Mouse (Mus musculus) brain, adult 2 months (tissue): ENCODE data around the gene Vav3.

Experiments
- DNase-seq: peaks from one replicate; pipeline ENCODE4 v3.0.0; 2011; ENCODE audit warnings: low read depth, low spot score

The Vav3 gene

DNA sequence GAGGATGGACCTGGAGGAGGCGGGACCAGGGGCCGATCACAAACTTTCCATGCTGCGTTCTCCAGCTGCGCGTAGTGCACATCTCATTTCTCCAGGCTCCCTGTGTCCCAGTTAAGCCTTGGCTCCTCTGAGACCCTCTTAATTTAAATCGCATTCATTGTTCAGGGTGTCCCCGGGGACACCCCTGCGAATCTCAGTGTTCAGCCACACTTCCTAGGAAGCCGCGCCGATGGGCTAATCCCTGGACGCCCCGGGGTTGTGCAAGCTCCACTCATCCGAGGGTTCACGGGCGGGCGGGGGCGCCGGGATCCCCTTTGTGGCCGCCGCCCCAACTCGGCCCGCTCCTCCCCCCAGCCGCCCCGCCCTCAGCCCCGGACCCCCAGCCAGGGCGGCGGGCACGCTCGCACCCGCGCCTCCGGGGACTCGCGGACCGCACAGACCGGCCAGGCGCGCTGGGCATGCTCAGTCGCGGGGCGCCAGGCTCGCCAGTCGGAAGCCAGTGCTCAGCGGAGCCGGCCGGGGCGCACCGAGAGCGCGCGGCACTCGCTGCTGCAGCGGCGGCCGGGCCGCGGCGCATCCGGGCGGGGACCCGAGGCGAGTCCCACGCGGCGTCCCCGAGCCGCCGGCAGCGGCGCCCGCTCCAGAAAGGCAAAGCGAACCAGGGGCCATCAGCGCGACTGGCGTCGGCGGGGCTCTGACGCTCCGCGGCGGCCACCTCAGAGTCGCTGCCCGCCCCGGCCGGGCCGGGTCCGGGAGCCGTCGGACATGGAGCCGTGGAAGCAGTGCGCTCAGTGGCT is at the start of gene Vav3:
Vav3 (plus strand) TSS at position 380 of the 797 bp plus-strand sequence.
- DNase-seq, result peak; percentile 54

DNA sequence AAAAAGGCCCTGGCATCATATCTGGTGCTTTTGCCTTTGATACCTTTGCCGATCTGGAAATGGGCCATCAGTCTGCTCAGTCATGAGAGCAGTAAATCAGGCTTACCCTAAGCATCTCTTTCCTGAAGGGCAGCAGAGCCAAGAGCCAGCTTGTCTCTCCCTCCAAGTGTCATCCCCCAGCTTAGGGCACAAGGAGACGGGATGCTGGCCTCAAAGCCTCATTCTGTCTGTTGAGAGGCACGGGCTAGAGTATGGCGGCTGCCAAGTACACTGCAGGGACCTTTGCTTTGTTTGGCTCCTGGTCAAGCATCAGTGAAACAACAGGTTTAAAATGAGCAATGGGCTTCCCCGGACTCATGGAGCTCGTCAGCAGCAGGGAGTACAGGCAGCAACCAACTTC is 41.6 kb upstream of the Vav3 start:
- DNase-seq, result no peak

DNA sequence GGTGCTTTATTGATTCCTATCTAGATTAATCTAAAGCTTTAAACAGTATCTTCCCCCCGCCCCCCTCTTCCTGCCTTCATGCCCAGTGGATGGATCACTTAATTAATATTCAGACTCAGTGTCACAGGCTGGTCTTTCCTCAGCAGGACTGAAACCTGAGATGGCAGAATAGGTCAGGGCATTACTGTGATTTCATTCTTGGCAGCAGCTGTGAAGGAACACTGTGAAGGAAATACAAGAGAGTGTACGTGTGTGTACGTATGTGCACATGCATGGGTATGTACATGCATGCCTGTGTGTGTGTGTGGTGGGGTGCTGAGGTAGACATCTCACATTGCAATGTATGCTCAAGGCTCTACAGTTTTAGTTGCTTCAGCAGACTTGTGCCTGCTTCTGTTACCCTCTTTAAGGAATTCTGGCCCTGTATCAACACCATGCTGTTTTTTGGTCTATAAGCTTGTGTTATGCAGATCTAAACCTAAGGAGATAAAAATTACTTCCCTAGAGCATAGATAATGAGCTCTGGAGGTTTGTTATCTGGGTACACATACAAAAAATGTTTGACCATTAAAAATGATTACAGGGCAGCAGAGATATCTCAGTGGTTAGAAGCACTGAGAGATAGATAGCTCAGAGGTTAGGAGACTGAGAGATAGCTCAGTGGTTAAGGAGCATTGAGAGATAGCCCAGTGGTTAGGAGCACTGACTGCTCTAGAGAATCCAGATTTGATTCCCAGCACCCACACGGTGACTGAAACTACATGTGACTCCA is 41.0 kb upstream of the Vav3 start:
- DNase-seq, result no peak

DNA sequence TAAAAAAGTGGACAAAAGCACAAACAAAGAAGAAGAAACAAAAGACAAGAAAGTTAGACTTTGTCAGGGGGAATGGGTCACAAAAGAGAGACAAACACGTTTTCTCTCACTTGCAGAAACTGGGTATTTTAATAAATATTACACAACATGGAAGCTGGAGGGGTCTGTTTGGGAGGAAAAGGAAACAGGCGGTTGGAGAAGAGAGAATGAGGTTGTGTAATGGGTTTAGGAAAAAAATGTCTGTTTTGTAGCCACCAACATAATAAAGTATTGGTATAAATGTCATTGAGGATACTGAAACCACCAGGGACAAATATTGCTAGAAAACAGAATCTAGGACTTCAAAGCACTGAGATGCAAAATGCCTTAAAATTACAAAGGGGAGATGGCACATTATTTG is 38.4 kb upstream of the Vav3 start:
- no peak for DNase-seq

DNA sequence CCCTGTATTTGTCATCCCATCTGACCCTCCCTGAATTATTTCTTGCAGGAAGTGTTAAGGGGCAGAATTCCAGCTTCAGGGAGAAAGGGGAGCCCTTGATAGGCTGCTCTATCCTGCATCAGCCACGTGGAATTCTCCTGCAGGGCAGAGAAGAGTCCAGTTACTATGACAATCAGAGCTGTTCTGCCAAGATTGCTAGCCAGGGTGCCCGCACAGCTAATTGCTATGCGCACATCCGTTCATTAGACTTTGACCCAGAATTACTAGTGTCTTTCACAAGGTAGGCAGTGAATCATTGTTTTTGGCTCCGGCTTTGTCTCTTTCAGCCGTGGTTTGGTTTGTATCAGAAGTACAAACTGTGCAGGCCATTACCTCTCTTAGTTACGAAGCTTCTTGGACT is 33.0 kb upstream of the Vav3 start:
- DNase-seq, result peak; percentile 39

DNA sequence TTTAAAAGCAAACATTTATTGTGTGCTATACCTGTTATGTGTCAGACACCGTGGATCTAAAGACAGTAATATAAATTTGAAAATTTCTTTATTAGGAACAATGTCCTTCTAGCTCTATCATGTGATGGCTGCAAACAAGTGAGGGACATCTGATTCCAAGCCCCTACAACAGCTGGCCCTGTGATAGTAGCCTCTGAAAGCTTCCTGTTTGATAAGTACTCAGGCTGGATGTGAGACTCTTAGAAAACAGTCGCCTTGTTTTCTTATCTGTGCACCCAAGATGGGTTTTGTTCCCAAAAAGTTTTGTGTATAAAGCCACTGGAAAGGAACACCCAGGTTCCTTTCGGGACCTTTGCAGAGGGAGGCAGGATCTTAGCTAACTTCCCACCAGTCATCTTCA is 32.0 kb upstream of the Vav3 start:
- DNase-seq, result no peak

DNA sequence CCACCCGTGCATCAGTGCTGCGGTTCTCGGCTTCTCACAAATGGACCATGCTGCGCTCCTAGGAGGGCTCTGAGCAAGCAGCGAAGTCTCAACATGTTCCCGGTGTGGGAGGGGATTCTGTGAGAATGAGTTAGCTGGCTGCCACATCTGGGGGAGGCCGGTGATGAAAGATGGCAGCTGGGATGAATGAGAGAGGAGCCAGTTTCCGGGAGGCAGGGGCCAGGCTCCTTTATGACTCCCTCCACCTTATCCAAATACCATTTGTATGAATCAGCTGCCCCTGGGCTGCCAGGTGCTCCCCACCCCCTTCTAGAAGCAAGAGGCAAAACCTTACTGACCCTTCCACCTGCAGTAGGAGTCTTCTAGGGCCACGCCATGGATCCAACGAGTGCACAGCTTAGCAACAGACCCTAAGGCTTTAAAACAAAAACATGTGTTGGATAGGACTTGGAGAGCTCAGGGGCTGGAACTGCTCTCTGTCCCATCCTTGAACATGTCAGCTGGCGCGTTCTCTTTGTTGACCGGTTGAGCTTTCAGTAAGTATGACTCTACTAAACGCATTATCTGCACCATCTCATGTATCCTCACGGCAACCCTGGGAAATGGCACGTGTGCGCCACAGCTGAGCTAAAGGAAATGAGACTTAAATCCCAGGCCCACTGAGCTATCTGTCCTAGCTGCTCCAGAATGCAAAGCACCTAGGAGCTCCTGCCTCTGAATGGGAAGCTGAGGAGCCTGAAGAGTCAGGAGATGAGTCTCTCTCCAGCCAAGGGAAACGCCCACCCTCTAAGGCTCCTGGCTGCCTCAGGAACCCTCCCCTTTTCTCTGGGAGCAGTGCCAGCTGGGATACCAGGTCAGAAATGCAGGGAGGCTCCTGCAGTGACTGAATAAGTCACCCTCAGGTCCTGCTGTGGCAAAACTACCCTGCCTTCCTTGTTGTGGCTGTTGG is 30.9 kb upstream of the Vav3 start:
- no peak for DNase-seq

DNA sequence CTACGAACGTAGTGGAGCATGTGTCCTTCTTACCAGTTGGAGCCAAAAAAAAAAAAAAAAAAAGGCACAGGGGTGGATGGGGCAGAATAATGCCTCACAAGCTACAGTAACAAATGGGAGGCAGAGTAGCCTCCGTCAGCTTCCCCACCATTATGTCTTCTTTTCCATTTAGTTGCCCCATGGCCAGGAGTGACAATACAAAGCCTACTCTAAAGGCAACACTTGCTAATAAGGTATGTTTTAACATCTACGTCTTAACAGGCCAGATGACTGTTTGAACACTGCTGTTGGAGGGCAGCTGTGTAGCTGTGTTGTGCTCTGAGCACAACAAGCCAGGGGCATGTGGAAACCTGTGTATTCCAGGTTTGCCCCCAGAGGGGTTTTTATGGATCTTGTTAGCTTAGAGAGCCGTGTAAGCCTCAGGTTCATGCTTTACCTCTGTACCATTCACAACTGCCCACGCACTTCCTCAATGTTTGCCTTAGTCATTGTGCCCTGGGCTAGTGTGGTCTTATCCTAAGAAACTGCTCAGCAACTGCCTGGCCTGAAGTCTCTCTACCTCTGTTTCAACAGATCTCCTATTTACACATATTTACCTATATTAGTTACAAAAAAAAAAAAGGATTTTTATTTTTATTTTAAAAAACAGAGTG is 29.2 kb upstream of the Vav3 start:
- DNase-seq, result no peak

DNA sequence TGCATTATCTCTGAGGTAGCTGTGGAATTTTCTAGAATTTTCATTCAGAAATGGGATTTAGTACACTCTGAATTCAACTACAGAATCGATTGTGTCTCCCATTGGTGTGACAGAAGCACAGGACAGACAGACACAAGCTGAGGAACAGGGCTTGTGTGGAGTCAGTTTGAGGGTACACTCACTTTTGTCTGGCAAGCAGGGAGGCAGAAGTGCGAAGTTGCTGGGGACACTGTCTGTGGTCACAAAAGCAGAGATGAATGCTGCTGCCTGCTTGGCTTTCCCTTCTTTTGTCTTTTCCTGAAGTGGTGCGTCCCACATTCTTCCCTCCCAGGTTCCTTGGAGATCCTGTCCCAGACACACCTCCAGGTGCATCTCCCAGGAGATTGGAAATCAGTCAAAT is 28.6 kb upstream of the Vav3 start:
- no peak for DNase-seq

DNA sequence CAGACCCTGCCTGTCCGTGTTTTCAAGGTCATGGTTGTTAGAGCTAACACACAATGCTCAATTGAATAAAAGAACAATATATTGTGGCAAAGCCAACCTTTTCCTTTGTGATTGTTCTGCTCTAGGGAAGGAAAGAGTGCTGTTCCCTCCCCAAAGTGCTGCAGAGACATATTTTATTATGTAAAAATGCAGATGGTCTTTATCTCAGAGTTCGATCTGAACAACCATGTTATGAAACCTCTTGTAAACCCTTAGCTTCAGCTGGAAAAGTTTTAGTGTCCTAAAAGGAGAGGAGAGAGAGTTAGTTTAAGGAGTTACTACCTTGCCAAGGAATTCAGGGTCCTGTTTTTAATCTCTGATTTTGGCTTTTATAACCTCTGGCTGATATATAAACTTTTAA is 27.0 kb upstream of the Vav3 start:
- DNase-seq, result no peak

DNA sequence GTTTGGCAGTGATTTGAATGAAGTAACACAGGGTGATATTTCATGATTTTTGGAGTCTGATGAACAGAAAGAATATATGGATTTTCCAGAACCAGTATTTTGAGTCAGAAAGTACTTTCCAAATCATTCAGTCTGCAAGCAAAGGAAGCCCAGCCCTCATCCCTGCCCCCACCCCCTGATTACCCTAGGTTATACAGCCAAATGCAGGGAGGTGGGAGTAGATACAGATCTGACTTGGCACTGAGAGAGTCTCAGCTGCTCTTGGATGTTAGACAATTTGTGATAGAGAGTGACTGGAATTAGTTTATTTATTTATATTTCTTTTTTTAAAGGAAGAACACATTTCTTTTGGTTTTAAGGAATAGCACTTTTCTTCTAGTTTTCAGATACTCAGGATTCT is 18.2 kb upstream of the Vav3 start:
- DNase-seq, result no peak

DNA sequence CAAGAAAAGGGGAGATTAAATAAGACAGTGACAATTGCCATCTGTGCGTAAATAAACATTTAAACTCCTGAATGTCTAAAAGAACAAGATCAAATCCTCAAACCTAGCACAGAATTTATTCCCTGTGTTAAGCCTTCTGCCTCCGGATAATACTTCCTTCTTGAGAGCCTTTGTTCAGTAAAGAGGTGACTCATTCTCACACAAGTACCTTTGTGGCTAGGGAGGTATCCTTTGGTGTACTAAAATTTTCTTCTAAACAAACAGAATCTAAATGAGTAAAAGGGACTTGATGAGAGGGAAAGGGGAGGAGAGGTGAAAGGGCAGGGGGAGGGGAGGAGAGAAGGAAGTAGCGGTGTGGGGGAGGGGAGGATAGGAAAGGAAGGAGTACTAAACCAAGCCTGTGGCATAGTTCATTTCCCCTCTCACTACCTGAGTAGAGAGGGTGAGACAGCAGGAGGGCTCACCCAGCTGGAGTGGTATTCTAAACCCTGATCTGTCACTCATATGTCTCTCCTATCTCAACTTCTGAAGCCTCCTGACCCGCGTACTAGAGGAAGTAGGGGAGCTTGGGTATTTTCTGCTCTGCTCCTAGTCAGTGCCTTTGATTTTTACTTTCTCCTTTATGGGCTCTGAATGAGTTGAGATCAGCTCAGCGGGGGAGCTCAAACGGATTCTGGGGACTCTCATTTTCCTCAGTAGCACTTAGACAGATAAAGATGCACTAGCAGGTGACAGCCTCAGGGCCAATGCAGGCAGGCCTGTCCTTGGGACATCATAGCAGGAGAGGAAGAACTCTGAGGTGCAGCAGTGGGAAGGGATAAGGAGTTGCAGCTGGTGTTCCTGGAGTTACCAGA is 16.8 kb upstream of the Vav3 start:
- no peak for DNase-seq

DNA sequence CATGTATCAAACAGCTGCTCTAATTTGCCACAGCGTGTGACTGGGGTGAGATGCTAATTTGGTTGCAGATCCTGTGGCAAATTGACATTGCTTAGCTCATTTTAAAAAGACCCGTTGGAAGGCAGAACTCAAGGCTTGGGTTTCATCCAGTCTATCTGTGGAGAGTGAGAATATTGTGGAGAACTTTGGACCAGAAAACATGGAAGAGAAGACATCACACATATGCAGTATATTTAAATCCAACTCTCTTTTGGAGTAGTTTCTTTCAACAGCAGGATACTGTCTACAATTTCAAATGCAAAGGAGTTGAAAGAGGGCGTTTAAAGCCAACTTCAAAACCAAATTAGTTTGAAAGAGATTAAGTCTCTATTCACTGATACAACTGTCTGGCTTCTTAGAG is 13.3 kb upstream of the Vav3 start:
- peak; percentile 35 for DNase-seq

DNA sequence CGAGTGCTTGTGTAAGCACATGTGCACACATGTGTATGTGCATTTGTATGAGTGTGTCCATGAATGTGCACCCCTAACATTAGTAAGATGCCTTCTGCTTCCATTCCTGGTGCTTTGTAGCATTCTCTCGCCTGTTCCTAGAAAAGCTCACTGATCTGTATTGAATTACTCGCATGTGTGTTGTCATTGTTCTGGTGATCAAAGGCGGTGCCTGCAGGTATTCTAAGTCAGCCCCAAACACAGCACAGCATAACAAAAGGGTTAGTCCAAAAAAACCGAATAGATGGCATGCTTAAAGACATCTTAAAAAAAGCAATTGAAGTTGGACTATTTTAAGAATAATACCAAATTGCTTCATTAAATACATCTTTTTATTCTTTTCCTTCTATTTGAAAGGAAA is 7.7 kb upstream of the Vav3 start:
- DNase-seq, result no peak

DNA sequence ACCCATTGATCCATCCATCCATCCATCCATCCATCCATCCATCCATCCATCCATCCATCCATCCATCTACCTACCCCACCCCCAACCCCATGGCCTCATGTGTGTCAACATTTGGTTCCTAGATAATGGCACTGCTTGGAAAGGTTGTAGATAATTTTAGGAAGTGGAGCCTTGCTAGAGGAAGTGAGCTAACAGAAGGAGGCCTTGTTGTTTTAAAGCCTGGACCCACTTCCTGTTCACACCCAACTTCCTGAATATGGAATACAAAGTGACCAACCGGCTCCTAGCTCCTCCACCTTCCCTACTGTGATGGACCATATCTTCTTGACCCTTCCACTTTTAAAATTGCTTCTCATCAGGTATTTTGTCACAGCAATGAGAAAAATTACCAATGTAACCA is 5.0 kb upstream of the Vav3 start:
- no peak for DNase-seq

DNA sequence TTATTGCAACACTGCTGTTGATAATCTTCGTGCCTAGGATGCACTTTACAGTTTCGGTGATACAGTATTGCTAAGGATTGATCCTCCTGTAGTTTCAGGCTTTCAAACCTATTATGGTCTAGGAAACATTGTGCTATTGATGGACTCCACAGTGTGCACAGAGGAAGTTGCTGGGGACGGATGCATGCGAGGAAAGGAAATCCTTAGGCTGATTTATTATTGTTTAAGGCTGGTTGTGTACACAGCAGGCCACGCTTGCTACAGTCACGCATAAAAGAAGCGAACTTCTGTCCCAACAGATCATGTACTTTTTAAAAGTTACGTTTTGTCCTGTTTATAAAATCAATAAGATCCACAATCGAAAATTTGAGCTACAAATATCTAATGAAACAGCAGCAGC is 1.2 kb upstream of the Vav3 start:
- no peak for DNase-seq

DNA sequence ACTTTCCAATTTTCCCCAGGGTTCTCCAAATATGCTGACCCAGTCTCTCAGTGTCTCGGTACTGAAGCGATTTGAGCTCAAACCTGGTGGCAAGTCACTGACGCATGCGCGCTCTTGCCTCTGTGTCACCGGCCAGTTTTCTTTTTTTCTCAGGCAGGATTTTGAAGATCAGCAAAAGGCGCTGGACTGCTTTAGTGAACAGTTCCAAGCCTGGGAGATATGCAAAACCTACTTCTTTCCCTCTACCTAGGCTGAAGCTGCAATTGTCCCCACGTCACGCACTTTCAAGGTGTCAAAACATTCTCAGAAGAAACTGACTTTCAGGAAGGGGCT is 546 bp upstream of the Vav3 start:
- DNase-seq, result peak; percentile 84

DNA sequence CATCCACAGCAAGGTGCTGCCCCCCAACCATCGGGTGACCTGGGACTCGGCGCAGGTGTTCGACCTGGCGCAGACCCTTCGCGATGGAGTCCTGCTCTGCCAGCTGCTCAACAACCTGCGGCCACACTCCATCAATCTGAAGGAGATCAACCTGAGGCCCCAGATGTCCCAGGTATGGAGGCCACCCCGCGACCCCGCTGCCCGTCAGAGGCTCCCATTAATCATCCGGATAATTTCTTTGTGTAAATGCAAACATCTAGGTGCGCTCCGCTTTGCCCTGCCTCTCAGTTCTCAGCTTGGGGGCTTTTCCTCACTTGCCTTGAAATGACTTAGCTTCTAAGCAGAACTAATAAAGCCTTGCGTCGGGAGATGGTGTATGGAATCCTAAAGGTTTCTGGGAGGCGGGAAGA is 623 bp downstream of the Vav3 start:
- DNase-seq, result no peak

DNA sequence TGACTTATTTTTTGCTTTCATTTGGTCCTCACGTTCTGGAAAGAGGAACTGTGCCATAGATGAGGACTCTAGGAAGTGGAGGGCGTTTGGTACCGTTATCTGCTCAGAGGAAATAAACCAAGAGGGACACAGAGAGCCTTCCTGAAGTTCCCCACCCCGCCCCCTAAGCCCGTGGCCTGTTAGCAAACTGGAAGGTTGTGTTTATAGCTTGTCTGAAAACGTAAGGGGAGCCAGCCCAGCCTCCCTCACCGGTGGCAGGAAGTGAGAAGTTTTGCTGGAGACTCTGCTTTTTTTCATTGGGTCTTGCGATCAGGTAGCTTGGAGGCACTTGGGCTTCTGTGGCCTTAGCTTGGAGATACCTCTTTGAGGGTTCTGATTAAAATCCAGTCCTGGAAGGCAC is 1.2 kb downstream of the Vav3 start:
- peak; percentile 21 for DNase-seq

DNA sequence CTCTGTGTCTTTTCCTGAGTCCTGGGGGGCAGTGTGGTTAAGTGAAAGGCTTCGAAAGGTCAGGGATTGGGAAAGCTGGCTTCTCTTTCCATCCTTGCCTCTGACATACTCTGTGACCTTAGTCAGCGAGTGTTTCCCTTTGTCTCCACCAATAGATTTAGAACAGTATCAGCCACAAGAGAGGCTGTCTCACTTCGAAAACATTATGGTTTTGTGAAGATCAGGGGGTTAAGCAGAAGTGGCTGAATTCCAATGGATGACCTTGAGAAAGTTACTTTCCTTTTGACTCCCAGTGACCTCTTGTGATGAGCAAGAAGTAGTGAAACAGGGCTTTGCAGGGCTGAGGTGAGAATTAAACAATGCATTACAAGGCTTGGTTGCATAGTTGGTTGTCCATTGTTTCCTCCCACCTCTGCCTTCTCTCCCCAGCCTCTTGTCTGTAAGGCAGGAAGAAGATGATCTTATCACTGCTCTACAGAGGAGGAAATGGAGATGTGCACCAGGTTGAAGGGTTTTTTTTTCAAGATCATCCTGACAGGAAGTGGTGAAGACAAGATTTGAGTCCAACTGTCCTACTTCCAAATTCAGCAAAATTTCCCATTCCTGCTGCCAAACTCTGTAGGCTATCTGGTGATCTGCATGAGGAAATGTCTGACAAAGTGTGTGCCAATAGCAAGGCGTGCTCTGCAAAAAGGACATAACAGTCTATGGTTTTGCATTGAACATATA is 11.7 kb downstream of the Vav3 start:
- peak; percentile 38 for DNase-seq
